Mouse (Mus musculus) kidney, adult 9 months (tissue): ENCODE data around the gene Kantr.
A peak's percentile ranks its signal among the peaks of the same experiment; 100 is the strongest.
"Not testable (repeated sequence)": the region's sequence is repeated elsewhere in the genome, so short reads cannot be mapped to it uniquely, and the experiment has no call there.

Experiments
- DNase-seq: peaks from one replicate; pipeline ENCODE4 v3.0.0; 2022

Kantr gene

DNA sequence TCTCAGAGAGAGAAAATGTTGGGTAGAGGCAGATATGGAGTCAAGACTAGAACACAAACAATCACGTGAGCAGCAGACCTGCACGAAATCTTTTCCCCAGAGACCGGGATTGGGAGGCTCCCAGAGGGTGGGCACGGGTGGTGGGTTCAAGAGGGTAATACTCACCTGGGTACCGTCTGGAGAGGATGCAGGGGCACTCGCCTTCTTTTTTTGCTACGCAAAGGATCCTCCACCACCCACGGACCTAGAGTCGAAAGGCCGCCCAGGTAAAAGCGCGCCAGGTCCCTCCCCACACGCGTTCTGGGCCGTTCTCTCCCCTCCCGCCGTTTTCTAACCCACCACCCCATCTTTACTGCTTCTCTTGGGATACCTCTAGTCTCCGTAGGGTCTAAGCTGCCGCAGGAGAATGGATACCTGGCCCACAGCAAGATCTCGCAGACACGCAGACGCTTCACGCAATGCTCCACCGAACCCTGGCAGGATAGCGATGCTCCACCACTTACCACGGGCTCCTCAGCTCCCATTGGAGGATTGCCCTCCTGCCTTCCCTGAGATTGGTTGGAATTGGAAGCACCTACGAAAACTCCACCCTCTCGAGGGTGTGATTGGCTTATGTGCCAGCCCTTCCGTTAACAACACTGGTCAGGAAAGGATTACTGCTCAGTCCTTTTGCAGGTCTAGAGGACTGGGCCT, at the start of gene Kantr:
Gene Kantr (minus strand): TSS at position 500 of the 693 bp plus-strand sequence.
- DNase-seq = peak; percentile 87

DNA sequence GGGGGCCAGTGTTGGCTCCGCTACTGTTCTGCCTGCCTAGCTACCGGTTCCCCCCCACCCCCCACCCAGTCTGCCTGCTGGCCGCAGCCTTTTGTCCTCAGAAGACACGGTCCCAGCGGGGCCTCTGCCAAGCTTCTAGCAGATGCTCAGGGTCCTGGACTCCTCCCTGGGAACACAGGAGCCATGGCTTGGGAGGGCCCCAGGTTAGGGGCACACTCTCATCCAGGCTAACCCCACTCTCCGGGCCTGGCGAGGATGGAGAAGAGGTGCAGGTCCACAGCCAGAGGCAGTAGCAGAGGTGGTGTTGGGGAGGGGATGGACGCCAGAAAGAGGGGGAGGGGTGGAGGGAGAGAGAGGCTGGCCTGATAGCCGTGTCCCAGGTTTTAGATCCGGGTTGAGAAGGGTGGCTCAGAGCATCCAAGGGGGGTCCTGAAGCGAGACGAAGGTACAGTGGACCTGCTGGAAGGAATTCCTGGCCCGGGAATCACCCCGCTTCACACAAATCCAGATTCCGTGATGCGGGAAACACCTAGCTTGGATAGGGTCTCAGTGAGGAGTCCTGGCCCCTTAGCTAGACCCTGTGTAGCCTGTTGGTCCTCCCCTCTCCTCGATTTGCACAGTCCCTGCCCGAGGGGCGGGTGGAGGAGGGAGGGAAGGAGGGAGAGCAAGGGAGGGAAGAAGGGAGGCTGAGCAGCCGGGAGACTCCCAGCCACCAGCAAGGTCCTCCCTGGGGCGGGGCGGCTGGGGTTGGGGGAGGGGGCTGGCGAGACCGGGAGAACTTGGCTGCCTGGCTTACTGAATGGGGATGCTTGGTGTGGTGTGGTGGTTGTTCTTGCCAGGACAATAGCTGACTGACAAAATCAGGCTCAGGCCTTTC, 41.3 kb upstream of the Kantr start, which contains the start of gene Gpr173:
Gene Gpr173 (minus strand): TSS at position 308 of the 877 bp plus-strand sequence.
- DNase-seq = peak; percentile 16

DNA sequence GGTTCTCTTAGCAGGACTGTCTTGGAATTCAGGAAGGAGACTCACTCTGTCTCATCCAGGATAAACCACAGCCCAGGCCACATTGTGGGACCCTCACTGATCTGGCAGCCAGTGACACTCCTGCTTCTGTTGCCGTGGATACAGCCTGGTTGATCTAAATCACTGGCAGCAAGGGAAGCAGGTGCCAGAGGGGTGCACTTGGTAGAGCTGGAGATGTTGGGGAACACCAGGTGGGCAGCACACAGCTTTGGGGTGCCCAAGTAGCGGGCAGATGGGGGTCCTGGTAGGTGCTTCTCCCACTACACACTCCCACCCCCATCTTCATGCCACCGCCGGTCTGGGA, 40.7 kb upstream of the Kantr start:
- DNase-seq = no peak

DNA sequence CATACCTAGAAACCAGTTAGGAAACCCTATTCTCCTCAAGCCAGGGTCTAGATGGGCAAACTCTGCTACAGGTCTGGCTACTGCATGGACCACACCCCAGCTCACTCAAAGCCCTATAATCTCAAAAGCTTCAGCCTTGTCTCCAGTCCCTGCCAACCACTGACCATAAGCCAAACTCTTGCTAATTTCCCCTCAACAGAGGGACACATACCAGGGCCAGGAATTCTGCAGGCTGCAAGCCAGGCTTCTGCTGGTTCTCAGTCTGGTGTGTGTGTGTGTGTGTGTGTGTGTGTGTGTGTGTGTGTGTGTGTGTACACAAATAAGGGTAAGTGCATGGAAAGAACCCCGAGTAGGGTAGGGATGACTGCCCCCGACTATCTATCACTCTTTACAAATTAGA, 39.1 kb upstream of the Kantr start:
- no peak for DNase-seq

DNA sequence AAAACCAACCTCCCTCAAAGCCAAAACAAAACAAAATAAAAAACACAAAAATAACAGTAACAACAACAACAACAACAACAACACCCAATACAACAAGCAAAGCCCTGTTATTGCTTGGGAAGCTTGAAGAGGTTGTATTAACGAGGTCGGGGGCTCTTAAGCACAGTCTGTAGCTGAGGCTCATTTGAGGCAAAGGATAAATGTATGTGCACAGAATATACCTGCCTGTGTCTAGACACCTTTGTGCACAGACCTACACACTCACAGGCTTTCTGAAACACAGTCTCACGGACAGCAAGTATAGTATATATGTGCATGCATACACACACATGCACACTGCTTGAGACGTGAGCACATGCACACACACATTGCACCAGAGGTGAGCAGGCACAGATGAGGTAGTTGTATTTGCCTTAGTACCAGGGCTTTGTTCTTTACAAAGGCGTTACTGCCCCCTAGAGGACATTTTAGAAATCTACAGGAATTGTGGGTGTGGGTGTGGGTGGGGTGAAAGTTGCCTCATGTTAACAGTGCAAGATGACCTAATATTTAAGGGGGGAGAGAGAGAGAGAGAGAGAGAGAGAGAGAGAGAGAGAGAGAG, 25.4 kb upstream of the Kantr start:
- DNase-seq = peak; percentile 52

DNA sequence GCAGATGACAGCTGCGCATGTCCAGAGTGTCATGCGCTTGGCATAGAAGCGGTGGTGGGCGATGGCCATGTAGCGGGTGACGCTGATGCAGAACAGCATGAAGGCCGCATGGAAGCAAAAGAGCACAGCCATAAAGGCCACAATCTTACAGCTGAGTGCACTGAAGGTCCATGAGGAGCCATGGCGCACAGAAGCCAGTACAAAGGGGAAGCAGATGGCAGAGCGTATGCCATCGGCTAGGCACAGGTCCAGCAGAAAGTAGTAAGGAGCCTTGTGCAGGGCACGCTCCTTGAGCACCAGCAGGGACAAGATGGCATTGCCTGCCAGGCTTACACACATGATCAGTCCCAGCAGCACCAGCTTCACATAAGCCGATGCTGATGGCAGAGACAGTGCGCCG, 19.7 kb upstream of the Kantr start:
- DNase-seq = no peak

DNA sequence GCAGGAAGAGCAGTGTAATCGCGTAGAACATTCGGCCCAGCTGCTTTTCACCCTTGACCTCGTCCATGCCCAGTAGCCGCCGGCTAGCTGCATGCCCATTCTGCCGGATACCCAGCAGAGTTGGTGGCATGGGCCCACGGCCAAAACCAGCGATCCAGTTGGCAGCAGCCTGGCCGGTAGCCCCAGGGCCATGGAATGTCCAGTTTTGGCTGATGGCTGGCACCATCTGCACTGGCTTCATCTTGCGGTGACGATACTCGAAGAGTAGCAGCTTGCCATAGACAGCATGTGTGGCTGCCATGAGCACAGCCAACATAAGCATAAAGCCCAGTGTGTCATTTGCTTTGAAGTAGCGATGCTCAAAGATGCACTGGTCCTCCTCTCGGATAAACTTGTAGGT, 19.3 kb upstream of the Kantr start:
- DNase-seq = no peak

DNA sequence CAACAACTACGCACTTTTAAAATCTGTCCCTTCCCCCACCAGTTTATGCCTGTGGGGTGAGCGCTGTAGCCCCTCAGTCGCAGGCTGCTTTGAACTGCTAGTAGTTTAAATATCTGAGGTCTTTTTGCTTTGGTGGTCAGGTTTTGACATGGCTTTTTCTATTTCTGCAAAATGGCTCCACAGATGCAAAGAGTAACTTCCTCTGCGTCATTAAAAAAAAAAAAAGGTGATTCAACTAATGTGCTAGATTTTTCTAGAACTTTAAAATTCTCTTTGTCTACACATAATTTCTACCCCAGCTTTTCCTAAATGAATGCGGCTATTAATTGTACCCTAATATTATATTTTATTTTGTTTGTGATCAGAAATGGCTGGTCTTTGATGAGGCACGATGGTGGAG, 15.6 kb upstream of the Kantr start:
- no peak for DNase-seq

DNA sequence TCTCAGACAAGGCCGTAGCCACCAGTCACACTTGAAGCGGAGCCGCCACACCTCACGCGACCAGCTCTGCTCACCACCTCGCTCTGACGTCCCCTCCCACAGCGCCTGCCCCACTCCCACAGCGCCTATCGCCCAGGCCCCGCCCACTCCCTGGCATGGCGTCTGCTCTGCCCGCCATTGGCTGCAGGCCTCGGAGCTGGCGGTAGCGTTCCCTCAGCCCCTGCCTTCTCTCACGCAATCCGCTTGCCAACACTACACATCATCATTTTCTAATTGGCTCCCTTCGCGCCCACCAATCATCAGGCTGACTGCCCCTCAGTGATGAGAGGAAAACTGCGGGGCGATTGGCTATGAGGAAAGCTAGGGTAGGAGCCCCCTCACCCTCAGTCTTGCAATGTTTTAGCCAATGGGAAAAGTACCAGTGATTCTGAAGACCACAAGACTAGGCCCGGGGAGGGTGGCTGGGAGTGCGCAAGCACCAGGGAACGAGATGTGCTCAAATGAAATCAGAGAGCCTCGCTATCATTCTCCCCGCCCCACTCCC, 15.1 kb upstream of the Kantr start, which contains the start of gene Tspyl2:
Gene Tspyl2 (minus strand): TSS at position 68 of the 544 bp plus-strand sequence.
- peak; percentile 95 for DNase-seq

DNA sequence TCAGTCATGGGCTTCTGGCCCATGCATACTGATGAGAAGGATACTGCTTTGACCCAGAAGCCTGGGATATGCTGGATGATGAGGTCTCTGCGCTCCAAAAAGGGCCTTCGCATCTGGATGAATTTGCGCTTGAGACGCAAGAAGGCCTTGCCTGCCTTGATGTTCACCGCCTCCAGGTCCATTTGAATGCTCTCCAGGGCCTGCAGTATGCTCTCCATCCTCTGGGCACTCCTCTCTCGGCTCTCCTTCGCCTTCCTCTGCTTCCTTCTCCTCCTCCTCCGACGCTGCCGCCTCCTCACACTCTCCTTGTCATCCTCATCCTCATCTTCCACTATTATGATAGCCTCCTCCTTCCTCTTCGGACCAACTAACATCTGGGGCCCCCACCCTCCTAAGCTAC, 14.2 kb upstream of the Kantr start:
- no peak for DNase-seq

DNA sequence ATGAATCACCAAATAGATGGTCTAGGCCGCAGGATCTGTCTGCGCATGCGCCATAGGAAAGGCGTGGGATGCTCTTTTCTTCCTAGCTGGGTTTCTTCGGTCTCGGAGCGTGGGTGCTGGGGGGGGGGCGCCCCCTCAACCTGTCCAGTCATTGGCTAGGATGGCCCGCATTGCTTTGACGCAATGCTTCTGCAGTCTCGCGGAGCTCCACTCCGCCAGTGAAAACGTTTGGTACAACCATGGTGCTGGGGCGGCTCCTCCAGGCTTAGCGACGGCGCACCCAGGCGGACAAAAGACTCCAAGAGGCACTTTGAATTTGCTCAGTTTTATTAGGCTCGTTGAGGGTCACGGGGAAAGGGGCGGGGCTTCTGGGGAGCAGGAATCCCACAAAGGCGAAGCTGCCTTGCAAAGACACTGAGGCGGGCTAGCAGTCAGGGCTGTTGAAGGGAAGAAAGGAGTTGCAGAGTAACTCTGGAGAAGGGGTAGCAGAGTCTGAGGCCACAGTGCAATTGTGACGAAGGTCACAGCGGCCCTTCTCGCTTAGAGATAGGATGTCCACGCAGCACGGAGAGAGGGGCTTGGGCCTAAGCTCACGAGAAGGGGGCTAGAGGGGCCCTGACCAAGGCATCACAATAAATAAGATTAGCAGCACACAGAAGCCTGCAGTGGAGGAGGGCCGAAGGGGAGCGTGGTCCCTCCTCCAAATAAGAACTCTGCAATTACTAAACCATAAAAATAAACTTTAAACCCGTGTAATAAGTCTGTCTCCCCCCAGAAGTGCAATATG, 9.4 kb upstream of the Kantr start:
- DNase-seq = peak; percentile 96

DNA sequence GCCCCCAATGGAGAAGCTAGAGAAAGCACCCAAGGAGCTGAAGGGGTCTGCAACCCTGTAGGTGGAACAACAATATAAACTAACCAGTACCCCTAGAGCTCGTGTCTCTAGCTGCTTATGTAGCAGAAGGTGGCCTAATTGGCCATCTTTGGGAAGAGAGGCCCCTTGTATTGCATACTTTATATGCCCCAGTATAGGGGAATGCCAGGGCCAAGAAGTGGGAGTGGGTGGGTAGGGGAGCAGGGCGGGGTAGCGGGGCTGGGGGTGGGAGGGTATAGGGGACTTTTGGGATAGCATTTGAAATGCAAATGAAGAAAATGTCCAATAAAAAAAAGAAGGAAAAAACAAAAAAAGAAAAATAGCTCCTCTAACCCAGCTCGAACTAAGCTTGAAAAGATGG, 8.8 kb upstream of the Kantr start:
- DNase-seq = not testable (repeated sequence)

DNA sequence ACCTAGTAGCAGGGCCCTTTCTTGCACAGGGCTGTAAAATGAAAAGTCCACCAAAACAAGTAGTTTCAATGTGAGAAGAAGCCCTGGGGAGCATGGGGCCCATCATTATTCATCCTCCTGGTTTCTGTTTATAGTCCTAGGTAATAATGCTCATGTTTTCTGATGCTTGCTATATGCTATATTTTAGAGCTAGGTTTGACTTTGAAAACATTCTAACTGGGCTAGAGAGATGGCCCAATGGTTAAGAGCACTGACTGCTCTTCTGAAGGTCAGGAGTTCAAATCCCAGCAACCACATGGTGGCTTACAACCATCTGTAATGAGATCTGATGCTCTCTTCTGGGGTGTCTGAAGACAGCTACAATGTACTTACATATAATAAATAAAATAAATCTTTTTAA, 2.1 kb upstream of the Kantr start:
- DNase-seq = not testable (repeated sequence)

DNA sequence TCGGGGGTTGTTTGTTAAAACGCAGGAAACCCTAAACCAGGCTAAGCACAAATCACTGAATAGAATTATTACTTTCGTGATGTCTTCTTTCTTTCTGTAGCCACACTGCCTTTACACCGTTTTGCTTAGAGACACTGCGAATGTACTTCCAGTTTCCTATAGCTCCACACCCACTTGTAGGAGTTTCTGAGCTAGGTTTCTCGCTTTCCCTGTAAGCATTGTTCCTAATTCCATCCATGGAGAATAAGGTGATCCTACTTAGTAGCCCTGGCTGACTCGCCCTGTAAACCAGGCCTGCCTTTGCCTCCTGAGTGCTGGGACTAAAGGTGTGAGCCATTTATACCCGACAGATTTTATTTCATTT, 376 bp upstream of the Kantr start:
- no peak for DNase-seq

DNA sequence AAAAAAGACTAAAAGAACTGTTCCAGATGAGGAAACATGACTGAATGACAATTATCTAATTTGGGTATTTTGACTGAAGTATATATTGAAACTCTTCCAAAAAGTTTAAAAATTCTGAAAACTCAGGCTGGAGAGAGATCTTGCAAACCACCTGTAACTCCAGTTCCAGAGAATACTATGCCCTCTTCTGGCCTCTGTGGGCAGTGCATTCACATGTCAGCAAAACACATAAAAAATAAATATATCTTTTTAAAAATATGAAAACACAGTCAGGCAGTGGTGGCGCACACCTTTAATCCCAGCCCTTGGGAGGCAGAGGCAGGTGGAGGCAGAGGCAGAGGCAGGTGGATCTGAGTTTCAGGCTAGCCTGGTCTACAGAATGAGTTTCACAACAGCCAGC, 3.7 kb downstream of the Kantr start:
- DNase-seq = no peak

DNA sequence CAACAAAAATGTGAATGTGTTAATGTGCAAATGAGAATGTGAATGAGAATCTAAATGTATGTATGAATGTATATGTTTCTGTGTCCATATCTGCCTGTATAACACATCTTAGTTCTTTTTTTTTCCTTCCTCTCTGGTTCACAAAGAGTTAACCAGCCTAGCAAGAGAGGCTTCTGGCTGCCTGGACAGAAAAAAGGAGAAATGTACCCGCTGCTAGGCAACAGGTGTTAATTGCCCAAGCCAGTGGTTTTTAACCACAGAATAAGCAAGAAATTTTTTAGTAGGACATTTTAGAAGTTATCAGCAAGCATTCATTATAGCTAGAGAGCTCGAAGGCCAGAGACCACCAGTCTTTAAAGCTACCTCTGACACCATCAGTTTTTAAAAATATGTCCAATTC, 4.5 kb downstream of the Kantr start:
- DNase-seq = no peak

DNA sequence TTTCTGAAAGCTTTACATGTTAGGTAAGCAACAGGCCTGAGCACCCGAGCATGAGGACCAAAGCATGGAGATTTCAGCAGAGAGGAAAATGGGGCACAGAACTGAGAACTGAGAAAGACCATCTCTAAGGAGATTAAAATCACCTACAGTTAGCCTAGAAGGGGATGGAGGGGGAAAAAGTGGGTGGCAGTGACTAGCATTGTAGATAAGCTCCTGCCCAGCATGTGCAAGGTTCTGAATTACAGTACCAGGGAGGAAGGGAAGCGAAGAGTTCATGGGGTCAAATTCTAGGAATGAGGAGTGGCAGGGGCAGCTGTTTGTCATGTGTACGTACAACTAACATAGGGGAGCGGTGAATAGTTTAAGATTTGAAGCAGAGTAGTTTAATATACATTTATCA, 6.8 kb downstream of the Kantr start:
- DNase-seq = no peak

DNA sequence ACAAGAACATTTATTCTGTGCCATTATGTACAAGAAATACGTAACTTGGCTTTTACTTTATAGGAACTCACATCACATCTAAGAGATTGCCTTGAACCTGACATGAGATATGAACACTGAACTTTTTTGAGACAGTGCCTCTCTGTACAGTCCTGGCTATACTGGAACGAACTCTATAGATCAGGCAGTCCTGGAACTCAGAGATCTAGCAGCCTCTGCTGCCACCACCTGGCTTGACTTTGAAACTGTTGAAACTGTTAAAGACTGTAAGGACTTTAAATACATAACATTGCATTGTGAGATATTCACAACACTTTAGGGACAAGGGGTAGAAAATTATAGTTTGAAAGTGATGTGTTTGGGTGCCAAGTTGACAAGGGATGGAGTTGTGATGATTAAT, 19.4 kb downstream of the Kantr start:
- peak; percentile 7 for DNase-seq

DNA sequence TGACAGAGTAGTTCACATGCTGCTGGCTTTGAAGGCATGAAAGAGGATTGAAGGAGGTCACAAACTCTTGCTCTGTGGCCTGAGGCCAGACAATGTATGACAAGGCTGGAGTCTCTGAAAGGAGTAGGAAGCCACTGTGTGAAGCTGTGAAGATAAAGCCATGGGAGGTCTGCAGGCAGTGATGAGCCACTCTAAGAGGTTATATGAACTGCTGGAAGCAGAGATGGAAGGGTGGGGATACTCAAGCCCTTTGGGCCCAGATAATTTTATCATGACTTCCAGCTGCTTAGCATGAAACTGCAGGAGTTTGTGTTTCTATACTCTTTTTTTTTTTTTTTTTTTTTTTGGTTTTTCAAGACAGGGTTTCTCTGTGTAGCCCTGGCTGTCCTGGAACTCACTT, 19.9 kb downstream of the Kantr start:
- no peak for DNase-seq

DNA sequence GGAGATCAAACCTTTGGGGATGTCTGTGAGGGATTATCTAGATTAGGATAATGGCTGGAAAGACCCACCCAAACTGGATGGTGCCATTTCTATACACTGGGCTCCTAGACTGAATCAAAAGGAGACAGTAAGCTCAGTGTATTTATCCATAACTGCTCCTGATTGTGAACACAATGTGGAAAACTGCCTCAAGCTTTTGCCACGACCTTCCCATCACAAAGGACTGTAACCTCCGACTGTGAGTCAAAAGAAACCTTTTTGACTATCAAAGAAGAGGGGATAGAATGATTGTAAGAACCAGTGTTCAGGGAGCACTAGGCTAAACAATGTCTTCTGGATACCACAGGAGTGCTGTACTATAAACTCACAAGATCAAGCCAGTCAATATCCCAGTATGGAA, 21.1 kb downstream of the Kantr start:
- no peak for DNase-seq

DNA sequence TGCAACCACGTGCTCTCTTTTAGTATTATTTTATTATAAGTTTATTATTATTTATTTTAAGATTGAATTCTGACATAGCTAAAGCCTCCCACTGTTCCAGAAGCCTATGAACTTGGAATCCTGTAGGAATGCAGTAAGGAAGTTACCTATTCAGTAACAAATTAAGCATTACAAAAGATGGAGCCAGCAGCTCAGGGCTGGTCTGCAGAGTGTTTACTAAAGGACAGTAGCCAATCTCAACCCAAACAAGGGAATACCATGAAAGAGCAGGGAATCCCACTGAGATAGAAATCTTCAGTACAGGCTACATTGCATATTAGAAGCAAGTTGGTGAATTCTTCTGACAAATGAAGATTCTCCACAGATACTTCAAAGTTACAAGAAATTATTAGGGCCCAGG, 40.3 kb downstream of the Kantr start:
- not testable (repeated sequence) for DNase-seq

DNA sequence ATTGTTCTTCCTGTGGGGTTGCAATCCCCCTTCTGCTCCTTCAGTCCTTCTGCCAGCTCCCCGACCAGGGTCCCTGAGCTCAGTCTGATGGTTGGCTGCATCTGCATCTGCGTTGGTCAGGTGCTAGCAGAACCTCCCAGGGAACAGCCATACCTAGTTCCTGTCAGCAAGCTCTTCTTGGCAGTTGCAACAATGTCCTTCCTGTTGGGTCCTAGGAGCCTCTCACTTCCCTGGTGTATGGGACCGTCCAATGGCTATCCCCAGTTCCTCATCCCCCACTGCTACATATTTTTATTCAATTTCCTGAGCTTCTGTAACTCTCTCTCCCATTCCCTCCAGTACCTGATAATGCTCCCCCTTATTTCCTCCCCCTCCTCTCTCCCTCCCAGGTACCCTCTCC, 42.5 kb downstream of the Kantr start:
- no peak for DNase-seq

DNA sequence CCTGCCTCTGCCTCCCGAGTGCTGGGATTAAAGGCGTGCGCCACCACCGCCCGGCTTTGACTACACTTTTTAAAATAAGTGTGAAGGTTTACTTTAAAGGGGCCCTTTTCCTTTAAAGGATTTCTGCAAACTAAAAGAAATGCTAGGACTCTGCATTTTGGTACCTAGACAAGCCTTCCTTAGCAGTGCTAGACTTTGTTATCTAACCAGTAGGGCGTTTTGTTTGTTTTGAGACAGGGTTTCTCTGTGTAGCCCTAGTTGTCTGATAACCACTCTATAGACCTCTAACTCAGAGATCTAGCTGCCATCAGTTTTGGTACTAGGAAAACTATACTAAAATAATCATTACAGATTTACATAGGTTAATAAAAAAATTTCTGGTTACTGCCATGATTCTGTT, 47.9 kb downstream of the Kantr start:
- DNase-seq = no peak
